Mouse (Mus musculus): ENCODE results near the gene Rnf224.
A peak's percentile ranks its signal among the peaks of the same experiment; 100 is the strongest.
"Not testable (repeated sequence)": the region's sequence is repeated elsewhere in the genome, so short reads cannot be mapped to it uniquely, and the experiment has no call there.

The Rnf224 gene

GRCm38 (mm10) chr2:25256443-25257109, 20.0 kb upstream of the Rnf224 start:
- not testable (repeated sequence) for DNase-seq (ENCODE audit: low read depth, low spot score)

- peak; percentile 77 for DNase-seq (ENCODE audit: low read depth, low spot score)
These were observed 18.7 kb upstream of the Rnf224 start, which contains the start of gene Tmem203 for GRCm38 (mm10) chr2:25255284-25255779. TSS of gene Tmem203 (plus strand) at chr2:25255439.

GRCm38 (mm10) chr2:25252331-25252730, 15.7 kb upstream of the Rnf224 start:
- no peak for DNase-seq (ENCODE audit: low read depth, low spot score)

GRCm38 (mm10) chr2:25246183-25247072, 9.8 kb upstream of the Rnf224 start, which contains the start of gene AL732309.1:
TSS of gene AL732309.1 (minus strand) at chr2:25246863.
- DNase-seq (ENCODE audit: low read depth, low spot score): no peak

- DNase-seq (ENCODE audit: low read depth, low spot score): no peak
These were observed 7.6 kb upstream of the Rnf224 start for GRCm38 (mm10) chr2:25244144-25244543.

GRCm38 (mm10) chr2:25243342-25243741, 6.8 kb upstream of the Rnf224 start:
- no peak for DNase-seq (ENCODE audit: low read depth, low spot score)

- DNase-seq (ENCODE audit: low read depth, low spot score): no peak
These were observed 5.5 kb upstream of the Rnf224 start, which contains the start of the genes Rnf208 and Cysrt1 for GRCm38 (mm10) chr2:25242101-25242506. TSS of gene Rnf208 (plus strand) at chr2:25242255. TSS of gene Cysrt1 (minus strand) at chr2:25242452.

- DNase-seq (ENCODE audit: low read depth, low spot score): no peak
These were observed 4.8 kb upstream of the Rnf224 start for GRCm38 (mm10) chr2:25241438-25241775.

GRCm38 (mm10) chr2:25240723-25241437, 4.3 kb upstream of the Rnf224 start:
- DNase-seq (ENCODE audit: low read depth, low spot score): peak; percentile 46

- no peak for DNase-seq (ENCODE audit: low read depth, low spot score)
These were observed 3.7 kb upstream of the Rnf224 start for GRCm38 (mm10) chr2:25240310-25240709.

- no peak for DNase-seq (ENCODE audit: low read depth, low spot score)
These were observed 3.2 kb upstream of the Rnf224 start for GRCm38 (mm10) chr2:25239766-25240165.

- DNase-seq (ENCODE audit: low read depth, low spot score): no peak
These were observed 1.5 kb upstream of the Rnf224 start for GRCm38 (mm10) chr2:25238106-25238505.

- DNase-seq (ENCODE audit: low read depth, low spot score): no peak
These were observed 935 bp upstream of the Rnf224 start for GRCm38 (mm10) chr2:25237522-25237921.

GRCm38 (mm10) chr2:25234551-25235220, 1.9 kb downstream of the Rnf224 start:
- DNase-seq (ENCODE audit: low read depth, low spot score): no peak

GRCm38 (mm10) chr2:25234050-25234449, 2.5 kb downstream of the Rnf224 start, which contains the start of gene Slc34a3:
TSS of gene Slc34a3 (minus strand) at chr2:25234364.
- no peak for DNase-seq (ENCODE audit: low read depth, low spot score)

GRCm38 (mm10) chr2:25233421-25233820, 3.2 kb downstream of the Rnf224 start:
- DNase-seq (ENCODE audit: low read depth, low spot score): no peak

GRCm38 (mm10) chr2:25231038-25231437, 5.5 kb downstream of the Rnf224 start:
- DNase-seq (ENCODE audit: low read depth, low spot score): no peak

- no peak for DNase-seq (ENCODE audit: low read depth, low spot score)
These were observed 6.0 kb downstream of the Rnf224 start for GRCm38 (mm10) chr2:25230581-25230980.

- no peak for DNase-seq (ENCODE audit: low read depth, low spot score)
These were observed 7.0 kb downstream of the Rnf224 start for GRCm38 (mm10) chr2:25229582-25229981.

GRCm38 (mm10) chr2:25228995-25229530, 7.5 kb downstream of the Rnf224 start:
- DNase-seq (ENCODE audit: low read depth, low spot score): no peak

- peak; percentile 88 for DNase-seq (ENCODE audit: low read depth, low spot score)
These were observed 8.1 kb downstream of the Rnf224 start for GRCm38 (mm10) chr2:25228431-25228889.
